Mouse (Mus musculus) intestine, embryonic 15.5 days (tissue): ENCODE measurements around the gene Bloc1s3. TPM values are rescaled to one million over a fixed set of nuclear protein-coding genes. Genes with fewer than 3 reads are reported as not detected.
A peak's percentile ranks its signal among the peaks of the same experiment; 100 is the strongest.

Source experiments
- ATAC-seq: fragments of 200-750 bp; cut with Nextera tagmentation; 2 replicates; pipeline ENCODE4 v1.8.0; 2017; ENCODE audit warnings: moderate TSS enrichment, moderate library complexity
- H3K27ac ChIP-seq: fragments of 300-500 bp; sonication (generic); 2 replicates; pipeline ENCODE4 v1.5.1; 2015; ENCODE audit warnings: mild to moderate bottlenecking, inconsistent platforms
- H3K27me3 ChIP-seq: fragments of 300-500 bp; sonication (generic); replicated peaks from 2 replicates; pipeline ENCODE4 v1.6.1; 2015; ENCODE audit warnings: inconsistent platforms
- H3K36me3 ChIP-seq: fragments of 300-500 bp; sonication (generic); 2 replicates; pipeline ENCODE4 v1.6.1; 2015; ENCODE audit warnings: inconsistent platforms
- H3K4me1 ChIP-seq: fragments of 300-500 bp; sonication (generic); replicated peaks from 2 replicates; pipeline ENCODE4 v1.6.1; 2015; ENCODE audit warnings: inconsistent platforms
- H3K4me2 ChIP-seq: fragments of 300-500 bp; sonication (generic); replicated peaks from 2 replicates; pipeline ENCODE4 v1.6.1; 2015; ENCODE audit warnings: mild to moderate bottlenecking, inconsistent platforms
- H3K4me3 ChIP-seq: fragments of 300-500 bp; sonication (generic); replicated peaks from 2 replicates; pipeline ENCODE4 v1.5.1; 2015; ENCODE audit warnings: inconsistent platforms
- H3K9ac ChIP-seq: fragments of 300-500 bp; sonication (generic); 2 replicates; pipeline ENCODE4 v1.6.1; 2015; ENCODE audit warnings: inconsistent platforms
- H3K9me3 ChIP-seq: fragments of 300-500 bp; sonication (generic); 2 replicates; pipeline ENCODE4 v1.6.1; 2016; ENCODE audit warnings: inconsistent platforms
- WGBS: fragments of 180-500 bp; shearing (Covaris S2); methylation state at CpG from one replicate; pipeline ENCODE4 v1.1.7; 2015; 5-methylcytosine and 5-hydroxymethylcytosine counted together
- polyA plus RNA-seq: library from polyadenylated mRNA; unstranded; fragments of >200 nt; fragmentation: Nextera tagmentation; extraction: Ambion mirVana; gene quantifications from 2 replicates; pipeline ENCODE4 v1.2.1, GENCODE M21; 2015

The Bloc1s3 gene
- 1.9 and 2.2 TPM in 2 replicates for polyA plus RNA-seq

GRCm38 (mm10) chr7:19508150-19508923 lies at the start of gene Bloc1s3, which contains the start of gene Trappc6a:
Gene Bloc1s3 (minus strand): TSS chr7:19508367.
Gene Trappc6a (plus strand): TSS chr7:19508395.
- Histone ChIP-seq H3K4me1 (peaks cover 17% of the 10 kb centered on the region), H3K4me2 (peak within 1 kb of the TSS; percentile 97), H3K27me3 (no peaks in the 10 kb centered on the region), H3K36me3 (no peaks in the 10 kb centered on the region), H3K9me3 (no peaks in the 10 kb centered on the region), H3K4me3 (peak within 1 kb of the TSS; percentile 89), H3K9ac (peak within 1 kb of the TSS; percentile 90), H3K27ac (peak within 1 kb of the TSS; percentile 59)
- under 1% methylated on average over 56 of the region's 56 CpGs for WGBS
- peak; percentile 97 for ATAC-seq

- Histone ChIP-seq H3K9me3 (no peaks in the 10 kb centered on the region), H3K9ac (no peak overlapping the region), H3K27ac (no peak overlapping the region), H3K4me1 (peaks cover 47% of the 10 kb centered on the region), H3K4me2 (no peak overlapping the region), H3K27me3 (no peaks in the 10 kb centered on the region), H3K4me3 (no peak overlapping the region), H3K36me3 (0 out of 2 replicates have a peak, but pooled peaks cover 5% of the 10 kb centered on the region)
- ATAC-seq: no peak
- 87% methylated on average over 2 of the region's 2 CpGs for WGBS
Observed at GRCm38 (mm10) chr7:19557086-19557485, 48.9 kb upstream of the Bloc1s3 start.

DNA sequence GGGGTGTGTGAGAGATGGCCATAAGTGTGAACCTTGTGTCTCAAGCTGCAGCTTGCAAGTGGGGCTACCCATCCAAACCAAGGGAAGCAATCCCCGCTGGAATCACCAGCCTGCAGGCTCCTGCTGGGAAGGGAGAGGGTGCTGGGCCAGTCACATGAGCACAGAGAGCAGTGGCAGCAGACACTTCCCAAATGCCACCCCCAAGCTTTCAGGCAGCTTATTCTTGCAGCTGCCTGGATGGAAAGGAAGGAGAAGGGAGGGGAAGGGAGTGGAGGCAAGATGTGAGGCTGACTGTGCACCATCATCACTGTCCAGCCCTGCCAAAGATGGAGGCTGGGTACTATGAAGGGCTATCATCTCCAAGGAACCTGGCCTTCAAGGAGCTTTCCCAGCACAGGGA lies 46.0 kb upstream of the Bloc1s3 start:
- no peak overlapping the region for H3K4me2 ChIP-seq
- H3K27me3 ChIP-seq: no peaks in the 10 kb centered on the region
- ATAC-seq: no peak
- H3K4me3 ChIP-seq: no peak overlapping the region
- H3K4me1 ChIP-seq: peaks cover 33% of the 10 kb centered on the region
- 0 out of 2 replicates have a peak, but pooled peaks cover 5% of the 10 kb centered on the region for H3K36me3 ChIP-seq
- no peak overlapping the region for H3K27ac ChIP-seq
- 81% methylated on average over 1 of the region's 1 CpGs for WGBS
- no peaks in the 10 kb centered on the region for H3K9me3 ChIP-seq
- H3K9ac ChIP-seq: no peak overlapping the region

GRCm38 (mm10) chr7:19552443-19552842 lies 44.3 kb upstream of the Bloc1s3 start:
- no peak overlapping the region for H3K4me2 ChIP-seq
- no peak overlapping the region for H3K9ac ChIP-seq
- H3K27ac ChIP-seq: no peak overlapping the region
- H3K4me1 ChIP-seq: peaks cover 34% of the 10 kb centered on the region
- H3K9me3 ChIP-seq: no peaks in the 10 kb centered on the region
- 45% methylated on average over 2 of the region's 2 CpGs for WGBS
- 0 out of 2 replicates have a peak, but pooled peaks cover 5% of the 10 kb centered on the region for H3K36me3 ChIP-seq
- H3K27me3 ChIP-seq: no peaks in the 10 kb centered on the region
- no peak overlapping the region for H3K4me3 ChIP-seq
- ATAC-seq: peak; percentile 73; the same call in 1 of the 2 replicates

GRCm38 (mm10) chr7:19551634-19552033 lies 43.5 kb upstream of the Bloc1s3 start:
- no peak for ATAC-seq
- no peak overlapping the region for H3K27ac ChIP-seq
- no peak overlapping the region for H3K4me3 ChIP-seq
- no peaks in the 10 kb centered on the region for H3K9me3 ChIP-seq
- peaks cover 35% of the 10 kb centered on the region for H3K4me1 ChIP-seq
- H3K9ac ChIP-seq: no peak overlapping the region
- no peaks in the 10 kb centered on the region for H3K27me3 ChIP-seq
- 0 out of 2 replicates have a peak, but pooled peaks cover 5% of the 10 kb centered on the region for H3K36me3 ChIP-seq
- WGBS: 64% methylated on average over 5 of the region's 5 CpGs
- no peak overlapping the region for H3K4me2 ChIP-seq

DNA sequence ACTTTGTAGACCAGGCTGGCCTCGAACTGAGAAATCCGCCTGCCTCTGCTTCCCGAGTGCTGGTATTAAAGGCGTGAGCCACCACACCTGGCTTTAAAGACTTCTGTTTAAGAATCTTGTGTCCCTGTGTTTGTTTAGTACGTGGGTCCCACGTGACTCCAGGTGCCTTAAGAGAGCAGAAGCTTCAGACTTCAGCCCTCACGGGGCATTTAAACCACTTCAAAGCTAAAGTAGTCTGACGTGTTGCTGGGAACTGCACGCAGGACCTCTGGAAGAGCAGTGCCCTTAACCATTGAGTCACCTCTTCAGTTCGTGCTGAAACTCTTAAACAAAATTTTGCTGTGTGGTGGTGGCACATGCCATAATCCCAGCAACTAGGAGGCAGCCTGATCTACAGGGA lies 41.2 kb upstream of the Bloc1s3 start:
- H3K4me3 ChIP-seq: no peak overlapping the region
- H3K4me2 ChIP-seq: no peak overlapping the region
- 71% methylated on average over 10 of the region's 10 CpGs for WGBS
- H3K9me3 ChIP-seq: no peaks in the 10 kb centered on the region
- no peak overlapping the region for H3K27ac ChIP-seq
- H3K9ac ChIP-seq: no peak overlapping the region
- 0 out of 2 replicates have a peak, but pooled peaks cover 3% of the 10 kb centered on the region for H3K36me3 ChIP-seq
- ATAC-seq: no peak
- H3K4me1 ChIP-seq: peaks cover 50% of the 10 kb centered on the region
- H3K27me3 ChIP-seq: no peaks in the 10 kb centered on the region

GRCm38 (mm10) chr7:19547344-19547969 lies 39.3 kb upstream of the Bloc1s3 start:
- no peak overlapping the region for H3K27ac ChIP-seq
- ATAC-seq: peak; percentile 45
- no peak overlapping the region for H3K4me3 ChIP-seq
- H3K36me3 ChIP-seq: no peaks in the 10 kb centered on the region
- no peaks in the 10 kb centered on the region for H3K27me3 ChIP-seq
- 49% methylated on average over 2 of the region's 2 CpGs for WGBS
- H3K9ac ChIP-seq: no peak overlapping the region
- H3K4me1 ChIP-seq: peaks cover 54% of the 10 kb centered on the region
- no peaks in the 10 kb centered on the region for H3K9me3 ChIP-seq
- no peak overlapping the region for H3K4me2 ChIP-seq

GRCm38 (mm10) chr7:19546007-19546406 lies 37.8 kb upstream of the Bloc1s3 start:
- Histone ChIP-seq H3K27ac (peak overlapping the region; percentile 42; the same call in 1 of the 2 replicates), H3K4me1 (peaks cover 51% of the 10 kb centered on the region), H3K4me2 (no peak overlapping the region), H3K36me3 (no peaks in the 10 kb centered on the region), H3K4me3 (no peak overlapping the region), H3K27me3 (no peaks in the 10 kb centered on the region), H3K9me3 (no peaks in the 10 kb centered on the region), H3K9ac (no peak overlapping the region)
- WGBS: 17% methylated on average over 3 of the region's 3 CpGs
- no peak for ATAC-seq

- Histone ChIP-seq H3K4me1 (peaks cover 46% of the 10 kb centered on the region), H3K9me3 (no peaks in the 10 kb centered on the region), H3K27me3 (no peaks in the 10 kb centered on the region), H3K4me3 (no peak overlapping the region), H3K4me2 (no peak overlapping the region), H3K36me3 (no peaks in the 10 kb centered on the region), H3K27ac (no peak overlapping the region), H3K9ac (no peak overlapping the region)
- WGBS: 49% methylated on average over 6 of the region's 6 CpGs
- ATAC-seq: no peak
Observed at GRCm38 (mm10) chr7:19543584-19543983, 35.4 kb upstream of the Bloc1s3 start.

DNA sequence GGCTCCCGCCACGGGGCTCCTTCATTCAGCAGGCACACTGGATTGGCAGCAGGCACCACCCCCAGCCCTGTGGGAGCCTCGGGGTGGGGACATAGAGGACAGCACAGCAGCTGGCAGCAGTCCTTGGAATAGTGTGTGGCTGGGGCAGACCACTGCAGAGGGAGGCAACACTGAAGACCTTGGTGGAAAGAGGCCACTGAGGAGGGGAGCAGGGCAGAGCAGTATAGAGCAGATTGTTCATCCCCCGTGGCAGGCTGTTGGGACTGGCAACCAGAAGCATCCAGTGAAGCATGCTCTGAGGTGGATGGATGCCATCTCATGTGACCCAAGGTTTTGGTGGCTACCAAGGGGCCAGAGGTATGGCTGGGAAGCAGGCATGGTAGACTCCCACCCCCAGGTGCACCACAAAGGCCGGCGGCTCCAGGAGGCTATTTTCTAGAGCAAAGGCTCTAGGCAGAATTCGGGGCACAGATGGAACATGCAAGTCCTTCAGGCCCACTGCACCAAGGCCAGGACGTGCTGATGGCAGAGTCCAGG lies 34.1 kb upstream of the Bloc1s3 start:
- Histone ChIP-seq H3K9ac (no peak overlapping the region), H3K9me3 (no peaks in the 10 kb centered on the region), H3K4me1 (peaks cover 35% of the 10 kb centered on the region), H3K4me2 (no peak overlapping the region), H3K27ac (no peak overlapping the region), H3K36me3 (no peaks in the 10 kb centered on the region), H3K4me3 (no peak overlapping the region), H3K27me3 (no peaks in the 10 kb centered on the region)
- ATAC-seq: peak; percentile 27; the same call in 1 of the 2 replicates
- 61% methylated on average over 8 of the region's 8 CpGs for WGBS

DNA sequence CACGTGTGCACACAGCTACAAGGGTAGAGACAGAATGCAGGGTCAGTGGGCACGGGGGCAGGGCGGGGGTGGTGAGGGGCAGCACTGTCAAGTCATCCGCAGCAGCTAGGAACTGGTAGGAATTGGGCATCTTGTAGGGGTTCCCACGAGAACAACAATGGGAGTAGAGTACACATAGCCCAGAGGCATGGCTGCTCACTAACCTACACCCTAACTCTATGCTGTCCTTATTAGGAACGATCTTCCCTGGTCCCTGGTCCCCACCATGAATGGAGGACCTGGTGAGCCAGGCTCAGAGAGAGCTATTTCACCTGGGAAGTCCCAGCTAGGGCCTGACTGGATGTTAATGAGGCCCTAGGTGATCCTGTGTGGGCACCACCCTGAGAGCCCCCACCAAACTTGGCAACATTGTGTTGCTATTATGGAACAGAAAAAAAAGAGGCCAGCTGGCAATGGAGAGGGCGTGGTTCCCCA lies 33.6 kb upstream of the Bloc1s3 start:
- no peaks in the 10 kb centered on the region for H3K36me3 ChIP-seq
- no peak overlapping the region for H3K4me3 ChIP-seq
- no peak overlapping the region for H3K27ac ChIP-seq
- peaks cover 30% of the 10 kb centered on the region for H3K4me1 ChIP-seq
- H3K27me3 ChIP-seq: no peaks in the 10 kb centered on the region
- 82% methylated on average over 7 of the region's 7 CpGs for WGBS
- no peak overlapping the region for H3K4me2 ChIP-seq
- H3K9me3 ChIP-seq: no peaks in the 10 kb centered on the region
- ATAC-seq: peak; percentile 10; the same call in 1 of the 2 replicates
- no peak overlapping the region for H3K9ac ChIP-seq
